Mouse (Mus musculus) midbrain, embryonic 12.5 days (tissue): ENCODE results near the gene Rrp1b. TPM values are rescaled to one million over a fixed set of nuclear protein-coding genes. Genes with fewer than 3 reads are reported as not detected.

Experiments
- ATAC-seq: fragments of 200-750 bp; cut with Nextera tagmentation; 2 replicates; pipeline ENCODE4 v1.8.0; 2017; ENCODE audit warnings: low read depth, moderate TSS enrichment, moderate library complexity; ENCODE audit not compliant: low FRiP score
- H3K27ac ChIP-seq: fragments of 300-500 bp; sonication (generic); replicated peaks from 2 replicates; pipeline ENCODE4 v1.5.1; 2016; ENCODE audit warnings: mild to moderate bottlenecking
- H3K27me3 ChIP-seq: fragments of 300-500 bp; sonication (generic); 2 replicates; pipeline ENCODE4 v1.6.1; 2016; ENCODE audit warnings: mild to moderate bottlenecking
- H3K36me3 ChIP-seq: fragments of 300-500 bp; sonication (generic); 2 replicates; pipeline ENCODE4 v1.6.1; 2016
- H3K4me1 ChIP-seq: fragments of 300-500 bp; sonication (generic); 2 replicates; pipeline ENCODE4 v1.6.1; 2016
- H3K4me2 ChIP-seq: fragments of 300-500 bp; sonication (generic); replicated peaks from 2 replicates; pipeline ENCODE4 v1.6.1; 2016; ENCODE audit warnings: mild to moderate bottlenecking, moderate library complexity
- H3K4me3 ChIP-seq: fragments of 300-500 bp; sonication (generic); 2 replicates; pipeline ENCODE4 v1.5.1; 2016; ENCODE audit warnings: mild to moderate bottlenecking
- H3K9ac ChIP-seq: fragments of 300-500 bp; sonication (generic); replicated peaks from 2 replicates; pipeline ENCODE4 v1.6.1; 2016; ENCODE audit warnings: mild to moderate bottlenecking, moderate library complexity
- H3K9me3 ChIP-seq: fragments of 300-500 bp; sonication (generic); 2 replicates; pipeline ENCODE4 v1.6.1; 2016; ENCODE audit warnings: mild to moderate bottlenecking
- WGBS: fragments of 180-500 bp; shearing (Covaris S2); methylation state at CpG from one replicate; pipeline ENCODE4 v1.1.7; 2016; 5-methylcytosine and 5-hydroxymethylcytosine counted together
- polyA plus RNA-seq: library from polyadenylated mRNA; unstranded; fragments of >200 nt; fragmentation: Nextera tagmentation; extraction: Ambion mirVana; gene quantifications from 2 replicates; pipeline ENCODE4 v1.2.1, GENCODE M21; 2016

Gene Rrp1b
- polyA plus RNA-seq, 1 experiment from 2014 or later, result 54.5 TPM

DNA sequence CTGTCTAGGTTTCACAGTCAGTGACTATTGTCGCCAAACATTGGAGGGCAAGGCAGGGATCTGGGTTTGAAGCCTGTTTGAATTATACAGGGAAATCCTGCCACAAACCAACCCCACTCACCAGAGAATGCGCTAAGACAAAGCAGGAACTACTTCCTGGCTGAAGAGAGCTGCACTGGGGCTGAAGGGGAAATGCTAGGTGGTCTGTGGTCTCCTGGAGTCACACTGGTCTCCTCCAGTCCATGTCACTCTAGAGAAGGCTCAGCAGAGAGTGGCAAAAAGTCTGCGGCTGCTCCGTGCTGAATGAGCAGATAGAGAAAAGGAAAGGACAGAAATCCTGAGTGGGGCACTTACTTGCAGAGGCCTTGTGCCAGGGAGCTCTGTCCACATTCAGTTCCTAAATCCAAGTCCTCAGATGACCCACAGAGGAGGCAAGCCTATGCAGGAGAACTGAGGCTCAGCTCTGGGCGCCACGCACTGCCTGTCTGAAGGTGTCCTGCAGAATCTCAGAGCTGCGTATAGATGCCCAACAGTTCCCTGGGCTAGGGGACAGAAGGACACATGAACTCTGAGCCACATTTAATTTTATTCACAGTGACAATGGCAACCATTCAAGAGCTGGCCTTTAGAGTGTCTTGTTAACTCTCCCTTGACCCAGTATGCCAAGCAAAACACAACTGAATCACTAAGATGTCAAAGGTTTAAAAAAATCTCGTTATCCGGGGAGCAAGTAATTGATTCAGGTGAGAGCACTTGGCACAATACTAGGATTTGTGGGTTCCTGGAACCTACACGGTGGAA is 75.3 kb downstream of the Rrp1b start:
- H3K9ac ChIP-seq, result no peak overlapping the region
- no peaks in the 10 kb centered on the region for H3K36me3 ChIP-seq
- H3K27me3 ChIP-seq, result peaks cover 35% of the 10 kb centered on the region
- ATAC-seq, result no peak
- no peaks in the 10 kb centered on the region for H3K9me3 ChIP-seq
- no peak overlapping the region for H3K4me2 ChIP-seq
- no peak overlapping the region for H3K27ac ChIP-seq
- peaks cover 16% of the 10 kb centered on the region for H3K4me1 ChIP-seq
- 79% methylated on average over 10 of the region's 10 CpGs for WGBS
- no peak overlapping the region for H3K4me3 ChIP-seq

Other genes starting within 250 kb of the Rrp1b start
- 14.6 and 15.0 TPM in 2 replicates for gene Sik1, start 180.3 kb upstream of the Rrp1b start, polyA plus RNA-seq
- gene Hsf2bp, start 249 bp downstream of the Rrp1b start, polyA plus RNA-seq, result 0.62 and 0.66 TPM in 2 replicates
- gene Notch3, start 130.8 kb downstream of the Rrp1b start, polyA plus RNA-seq, result 26.8 and 30.6 TPM in 2 replicates
- gene Ephx3, start 153.4 kb downstream of the Rrp1b start, polyA plus RNA-seq, result 0.37 TPM in 1 of 2 replicates, not detected in the other
- gene Brd4, start 248.6 kb downstream of the Rrp1b start, polyA plus RNA-seq, result 108 and 116 TPM in 2 replicates